Mouse (Mus musculus): Measurements from ENCODE around the gene Mettl8. TPM values are rescaled to one million over a fixed set of nuclear protein-coding genes. Genes with fewer than 3 reads are reported as not detected.

Mettl8 gene
- total and polyA plus RNA-seq, 3 experiments, result 20.0 to 21.7 TPM; not detected in 1

DNA sequence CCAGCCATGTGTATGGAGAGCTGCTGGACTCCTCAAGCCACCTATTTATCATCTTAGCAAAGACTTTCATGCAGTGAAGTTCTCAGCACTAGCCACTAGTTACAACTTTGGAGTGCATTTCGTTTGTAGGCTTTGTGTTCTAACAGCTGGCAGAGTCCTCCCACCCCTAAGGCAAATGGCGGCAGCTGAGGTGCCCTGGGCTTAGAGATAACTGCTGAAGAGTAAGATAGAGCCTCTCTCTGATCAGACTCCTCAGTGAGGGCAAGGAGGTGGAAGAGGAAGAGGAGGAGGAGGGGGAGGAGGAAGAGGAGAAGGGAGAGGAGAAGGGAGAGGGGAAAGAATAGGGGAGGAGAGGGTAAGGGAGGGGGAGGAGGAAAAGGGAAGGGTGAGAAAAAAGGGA, 101.8 kb downstream of the Mettl8 start (continued):
- TF ChIP-seq HCFC1 (IDR thresholded peaks at IDR 0.05; ENCODE audit: low read depth, low read length), result no peak
- TF ChIP-seq CTCF (IDR thresholded peaks at IDR 0.05 in 2 of 3, conservative IDR thresholded peaks at IDR 0.05 in 1 of 3; ENCODE audit: control insufficient read depth in 1 of 3, insufficient read depth in 1 of 3, low read depth in 2 of 3, low read length in 3 of 3, poor library complexity in 1 of 3, severe bottlenecking in 1 of 3), result no peak
- TF ChIP-seq ELF1 (IDR thresholded peaks at IDR 0.05; ENCODE audit: low read depth, low read length), result no peak

DNA sequence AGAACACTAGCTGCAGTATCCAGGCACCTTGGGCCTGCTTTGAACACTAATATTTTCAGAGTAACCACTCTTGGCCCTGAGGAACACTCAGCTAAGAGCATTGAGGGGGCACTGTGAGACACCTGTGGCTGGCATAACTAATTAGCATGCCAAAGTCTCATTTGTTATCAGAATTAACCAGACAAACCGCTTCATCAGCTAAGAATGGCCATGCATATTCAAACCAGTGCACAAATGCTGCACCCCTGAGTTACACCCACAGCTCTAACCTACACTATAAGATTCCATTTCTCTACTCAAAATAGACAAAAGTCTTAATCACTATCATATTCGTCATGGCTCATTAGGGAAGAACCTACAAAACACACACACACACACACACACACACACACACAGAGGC, 103.4 kb downstream of the Mettl8 start:
- Histone ChIP-seq H3K9me3 (replicated peaks; ENCODE audit: insufficient read depth, low read length) (no peaks in the 10 kb centered on the region), H3K27me3 (ENCODE audit: control insufficient read depth in 1 of 2, insufficient read depth in 2 of 2, low read length in 2 of 2) (no peaks in the 10 kb centered on the region), H3K27ac (ENCODE audit: control insufficient read depth, low read depth, low read length) (no peak overlapping the region), H3K79me2 (ENCODE audit: control insufficient read depth, insufficient read depth, low read length, poor library complexity) (no peaks in the 10 kb centered on the region), H3K4me3 (ENCODE audit: control insufficient read depth in 1 of 2, insufficient read depth in 1 of 2, low read depth in 2 of 2, low read length in 2 of 2) (no peak overlapping the region), H3K4me1 (ENCODE audit: control insufficient read depth in 1 of 2, insufficient read depth in 2 of 2, low read length in 2 of 2) (peaks cover 4 to 10% of the 10 kb centered on the region in 2 experiments; a peak in 3 of 4 replicates), H3K36me3 (ENCODE audit: control insufficient read depth in 1 of 2, insufficient read depth in 2 of 2, low read length in 2 of 2) (peaks cover 0 to 10% of the 10 kb centered on the region in 2 experiments; a peak in 2 of 4 replicates), H3K9ac (ENCODE audit: control insufficient read depth, low read depth, low read length, poor library complexity, severe bottlenecking) (no peak overlapping the region)
- no peak for DNase-seq (ENCODE audit: low read depth, low spot score)
- TF ChIP-seq EP300 (IDR thresholded peaks at IDR 0.05; ENCODE audit: low read depth in 1 of 2, low read length in 2 of 2), result 0 out of 4 replicates have a peak, but pooled peaks of 1 of the 2 experiments have one; percentile 12
- no peak for TF ChIP-seq E2F4 (IDR thresholded peaks at IDR 0.05; ENCODE audit: borderline replicate concordance, low read depth, low read length)
- no peak for TF ChIP-seq SIN3A (IDR thresholded peaks at IDR 0.05; ENCODE audit: low read length)

DNA sequence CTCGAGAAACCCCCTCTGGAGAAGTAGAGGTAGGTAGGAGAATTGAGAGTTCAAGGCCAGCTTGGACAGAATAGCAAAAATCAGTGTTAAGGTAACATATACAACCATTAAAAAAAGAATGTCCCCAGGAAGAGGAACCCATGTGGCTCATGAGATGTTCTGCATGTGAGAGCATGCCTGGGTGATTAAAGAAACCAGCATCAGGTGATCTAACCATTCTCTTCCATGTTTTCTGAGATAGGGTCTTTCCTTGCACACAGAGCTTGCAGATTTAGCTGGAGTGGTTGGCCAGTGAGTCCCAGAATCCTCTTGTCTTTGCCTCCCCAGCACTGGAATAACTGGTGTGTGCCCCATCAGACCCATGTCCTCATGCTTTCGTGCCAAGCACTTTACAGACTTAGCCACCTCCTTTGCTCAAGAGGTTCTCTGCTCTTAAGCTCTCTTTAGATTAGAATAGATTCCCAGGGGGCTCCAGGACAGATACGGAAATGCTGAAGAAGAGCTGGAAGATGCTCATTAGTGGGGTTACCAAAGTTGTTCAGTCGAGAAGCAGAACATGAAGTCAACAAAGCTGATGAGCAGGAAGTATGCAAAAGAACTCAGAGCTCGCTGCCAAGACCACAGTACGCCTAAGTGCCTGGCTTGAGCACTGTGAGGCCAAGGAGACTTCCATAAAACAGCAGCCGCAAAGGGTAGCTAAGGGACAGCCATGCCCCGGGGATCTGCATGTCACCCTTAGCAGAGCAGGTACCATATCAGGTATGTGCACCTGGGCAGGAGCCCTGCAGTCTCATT, 110.7 kb downstream of the Mettl8 start:
- Histone ChIP-seq H3K27ac (ENCODE audit: control insufficient read depth, low read depth, low read length) (no peak overlapping the region), H3K9ac (ENCODE audit: control insufficient read depth, low read depth, low read length, poor library complexity, severe bottlenecking) (no peak overlapping the region), H3K79me2 (ENCODE audit: control insufficient read depth, insufficient read depth, low read length, poor library complexity) (no peaks in the 10 kb centered on the region), H3K9me3 (replicated peaks; ENCODE audit: insufficient read depth, low read length) (no peaks in the 10 kb centered on the region), H3K4me1 (ENCODE audit: control insufficient read depth in 1 of 2, insufficient read depth in 2 of 2, low read length in 2 of 2) (peaks cover 0 to 2% of the 10 kb centered on the region in 2 experiments; a peak in 2 of 4 replicates), H3K4me3 (ENCODE audit: control insufficient read depth in 1 of 2, insufficient read depth in 1 of 2, low read depth in 2 of 2, low read length in 2 of 2) (no peak overlapping the region), H3K36me3 (ENCODE audit: control insufficient read depth in 1 of 2, insufficient read depth in 2 of 2, low read length in 2 of 2) (peaks cover 0 to 3% of the 10 kb centered on the region in 2 experiments; a peak in 2 of 4 replicates), H3K27me3 (ENCODE audit: control insufficient read depth in 1 of 2, insufficient read depth in 2 of 2, low read length in 2 of 2) (no peaks in the 10 kb centered on the region)
- no peak for TF ChIP-seq UBTF (IDR thresholded peaks at IDR 0.05; ENCODE audit: borderline replicate concordance, insufficient read depth, low read depth, low read length)
- no peak for TF ChIP-seq MAZ (IDR thresholded peaks at IDR 0.05; ENCODE audit: low read depth, low read length)
- no peak for TF ChIP-seq TBP (IDR thresholded peaks at IDR 0.05; ENCODE audit: low read depth, low read length)
- TF ChIP-seq CTCF (IDR thresholded peaks at IDR 0.05 in 2 of 3, conservative IDR thresholded peaks at IDR 0.05 in 1 of 3; ENCODE audit: control insufficient read depth in 1 of 3, insufficient read depth in 1 of 3, low read depth in 2 of 3, low read length in 3 of 3, poor library complexity in 1 of 3, severe bottlenecking in 1 of 3), result no peak
- no peak for TF ChIP-seq MYC (IDR thresholded peaks at IDR 0.05; ENCODE audit: low read depth, low read length)
- no peak for TF ChIP-seq GATA1 (IDR thresholded peaks at IDR 0.05; ENCODE audit: low read depth, low read length)
- no peak for TF ChIP-seq SIN3A (IDR thresholded peaks at IDR 0.05; ENCODE audit: low read length)
- no peak for TF ChIP-seq POLR2AphosphoS5 (IDR thresholded peaks at IDR 0.05; ENCODE audit: borderline replicate concordance, low read depth, low read length)
- no peak for TF ChIP-seq ELF1 (IDR thresholded peaks at IDR 0.05; ENCODE audit: low read depth, low read length)
- TF ChIP-seq NRF1 (IDR thresholded peaks at IDR 0.05; ENCODE audit: insufficient read depth, low read depth, low read length, poor library complexity, severe bottlenecking), result no peak
- no peak for TF ChIP-seq RCOR1 (IDR thresholded peaks at IDR 0.05; ENCODE audit: low read depth, low read length)
- DNase-seq (ENCODE audit: low read depth, low spot score), result no peak
